Mouse (Mus musculus): Measurements from ENCODE around the gene H2-DMa. TPM values are rescaled to one million over a fixed set of nuclear protein-coding genes. Genes with fewer than 3 reads are reported as not detected.

H2-DMa gene
- polyA plus RNA-seq, 1 experiment from 2014 or later: 14.4 TPM

- Histone ChIP-seq H3K9ac (no peak overlapping the region), H3K9me3 (no peaks in the 10 kb centered on the region), H3K27ac (no peak overlapping the region), H3K4me3 (no peak overlapping the region), H3K36me3 (no peaks in the 10 kb centered on the region), H3K4me2 (no peak overlapping the region), H3K27me3 (0 out of 2 replicates have a peak, but pooled peaks cover 5% of the 10 kb centered on the region), H3K4me1 (replicated peaks) (no peaks in the 10 kb centered on the region)
- no peak for ATAC-seq (ENCODE audit: low FRiP score)
- WGBS: 67% methylated on average over 4 of the region's 4 CpGs
Measured at GRCm38 (mm10) chr17:34177179-34177578, 57.8 kb downstream of the H2-DMa start.

- ATAC-seq (ENCODE audit: low FRiP score): no peak
- Histone ChIP-seq H3K9ac (no peak overlapping the region), H3K4me3 (no peak overlapping the region)
Measured at GRCm38 (mm10) chr17:34179019-34179418, 59.7 kb downstream of the H2-DMa start.

DNA sequence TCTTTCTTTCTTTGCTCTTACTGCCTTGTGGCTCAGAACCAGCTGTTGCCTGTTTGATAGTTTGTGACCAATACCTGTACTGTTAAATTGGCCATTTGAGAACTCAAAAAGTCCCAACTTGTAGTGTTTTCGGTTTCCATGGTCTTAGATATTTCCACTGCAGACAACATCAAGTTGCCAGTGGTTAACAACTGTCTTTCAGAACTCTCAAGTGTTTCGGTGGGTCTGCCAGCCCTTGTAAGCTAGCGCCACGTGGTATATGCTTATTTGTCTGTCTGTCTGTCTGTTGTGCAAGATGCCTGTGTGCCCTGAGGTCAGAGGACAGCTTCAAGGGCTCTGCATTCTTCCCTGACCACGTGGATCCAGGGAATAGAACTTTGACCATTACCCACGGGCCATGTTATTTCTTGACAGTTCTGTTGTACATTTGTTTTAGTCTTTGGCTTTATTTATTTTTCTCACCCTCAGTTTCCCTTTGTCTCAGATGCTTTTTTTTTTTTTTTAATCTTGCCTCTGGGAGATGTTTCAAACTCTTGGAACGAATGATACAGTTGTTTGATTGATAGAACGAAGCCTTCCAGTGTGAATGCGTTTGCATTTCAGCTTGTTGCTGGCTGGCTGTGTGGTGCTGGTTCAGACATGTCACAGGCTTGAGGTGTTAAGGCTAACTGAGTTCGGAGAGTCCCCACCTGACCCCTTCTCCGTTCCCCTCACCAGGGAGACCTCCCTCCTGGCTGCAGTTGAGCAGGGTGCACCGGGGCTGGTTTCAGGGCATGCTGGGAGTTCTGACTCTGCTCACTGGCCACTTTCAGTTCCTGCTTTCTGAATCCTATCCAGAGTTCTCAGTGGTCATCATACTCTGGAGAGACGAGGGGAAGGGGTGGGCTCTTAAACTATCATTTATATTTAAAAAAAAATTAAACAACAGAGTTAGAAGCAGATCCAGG is 60.8 kb downstream of the H2-DMa start:
- H3K4me3 ChIP-seq: no peak overlapping the region
- no peak for ATAC-seq (ENCODE audit: low FRiP score)
- no peaks in the 10 kb centered on the region for H3K36me3 ChIP-seq
- no peaks in the 10 kb centered on the region for H3K9me3 ChIP-seq
- H3K9ac ChIP-seq: no peak overlapping the region
- H3K4me2 ChIP-seq: no peak overlapping the region
- no peak overlapping the region for H3K27ac ChIP-seq
- H3K27me3 ChIP-seq: peaks cover 28% of the 10 kb centered on the region
- WGBS: 76% methylated on average over 13 of the region's 13 CpGs
- H3K4me1 ChIP-seq (replicated peaks): no peaks in the 10 kb centered on the region

More at GRCm38 (mm10) chr17:34179019-34179418, 59.7 kb downstream of the H2-DMa start:
- Histone ChIP-seq H3K4me1 (replicated peaks) (no peaks in the 10 kb centered on the region), H3K4me2 (no peak overlapping the region), H3K36me3 (no peaks in the 10 kb centered on the region), H3K9me3 (no peaks in the 10 kb centered on the region), H3K27ac (no peak overlapping the region), H3K27me3 (peaks cover 18% of the 10 kb centered on the region)
- 80% methylated on average over 6 of the region's 6 CpGs for WGBS

DNA sequence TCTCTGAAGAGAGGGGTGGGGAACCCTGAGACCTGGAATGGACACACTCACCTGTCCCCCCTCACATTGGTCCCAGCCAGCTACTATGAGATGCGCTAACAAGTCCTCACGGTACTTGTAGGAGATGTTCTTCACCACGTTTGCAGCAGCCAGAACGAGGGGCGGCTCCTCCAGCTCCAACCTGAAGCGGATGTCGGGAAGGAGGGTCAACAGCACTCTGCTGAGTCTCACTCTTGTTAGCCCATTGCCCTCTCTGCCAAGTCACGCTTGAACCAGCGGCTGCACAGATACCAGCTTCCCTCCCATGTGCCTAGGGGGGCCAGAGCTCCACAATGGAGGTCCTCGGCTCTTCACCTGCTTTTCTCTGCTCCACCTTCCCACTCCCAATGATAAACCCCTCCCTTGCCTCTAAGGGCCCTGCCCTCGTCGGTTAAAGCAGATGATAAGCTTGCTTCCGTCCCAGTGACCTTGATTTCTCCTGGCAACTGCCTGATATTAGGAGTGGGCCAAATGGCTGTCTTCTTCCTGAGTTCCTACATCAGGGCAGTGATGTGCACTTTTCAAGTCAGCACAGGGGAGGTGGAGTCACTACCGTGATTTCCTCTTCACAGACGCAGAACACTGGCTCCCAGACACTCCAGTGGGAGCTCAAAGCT is 64.4 kb downstream of the H2-DMa start:
- H3K4me2 ChIP-seq: no peak overlapping the region
- no peak for ATAC-seq (ENCODE audit: low FRiP score)
- H3K27ac ChIP-seq: no peak overlapping the region
- H3K9me3 ChIP-seq: no peaks in the 10 kb centered on the region
- H3K36me3 ChIP-seq: no peaks in the 10 kb centered on the region
- no peak overlapping the region for H3K4me3 ChIP-seq
- peaks cover 20% of the 10 kb centered on the region for H3K4me1 ChIP-seq (replicated peaks)
- 80% methylated on average over 15 of the region's 15 CpGs for WGBS
- peaks cover 59% of the 10 kb centered on the region for H3K27me3 ChIP-seq
- no peak overlapping the region for H3K9ac ChIP-seq

DNA sequence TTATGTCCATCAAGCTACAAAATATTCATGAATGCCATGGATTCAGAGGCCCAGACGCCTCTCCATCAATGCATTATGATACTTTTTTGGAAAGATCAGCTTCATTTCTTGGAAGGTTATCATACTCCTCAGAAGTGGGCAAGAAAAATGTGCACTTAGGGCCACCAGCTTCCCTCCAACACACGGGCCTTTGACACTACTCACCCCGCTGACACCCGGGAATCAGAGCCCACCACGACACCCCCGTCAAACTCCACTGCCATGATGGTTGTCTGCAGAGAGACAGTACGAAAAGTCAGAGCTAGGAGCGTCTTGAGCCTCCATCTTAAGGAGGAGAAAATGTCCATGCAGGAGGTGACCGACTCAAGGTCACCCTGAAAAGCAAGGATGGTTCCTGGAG is 66.2 kb downstream of the H2-DMa start:
- Histone ChIP-seq H3K27me3 (peaks cover 76% of the 10 kb centered on the region), H3K4me3 (no peak overlapping the region), H3K27ac (no peak overlapping the region), H3K4me2 (no peak overlapping the region), H3K9ac (no peak overlapping the region), H3K9me3 (no peaks in the 10 kb centered on the region), H3K4me1 (replicated peaks) (peaks cover 20% of the 10 kb centered on the region), H3K36me3 (no peaks in the 10 kb centered on the region)
- ATAC-seq (ENCODE audit: low FRiP score): no peak
- WGBS: 88% methylated on average over 9 of the region's 9 CpGs

DNA sequence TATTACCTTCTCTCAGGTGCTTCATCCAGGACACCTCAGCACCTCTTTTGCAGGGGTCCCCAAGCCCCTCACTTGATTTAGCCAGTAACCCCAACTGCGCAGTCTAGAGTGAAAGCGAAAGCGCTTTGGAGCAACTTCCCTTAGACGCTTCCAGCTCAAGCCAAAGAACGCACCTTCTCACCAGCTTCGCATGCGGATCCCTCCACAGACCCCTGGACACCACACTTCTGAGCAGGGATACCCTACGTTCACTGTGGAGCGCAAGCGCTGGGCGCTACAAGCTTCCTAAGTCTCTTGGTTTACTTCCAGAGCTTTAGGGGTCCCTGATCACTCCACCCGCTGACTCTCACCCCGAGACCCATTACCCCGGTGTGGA is 67.5 kb downstream of the H2-DMa start:
- ATAC-seq (ENCODE audit: low FRiP score): peak; percentile 33
- no peak overlapping the region for H3K27ac ChIP-seq
- WGBS: 3% methylated on average over 14 of the region's 14 CpGs
- H3K27me3 ChIP-seq: peaks cover 89% of the 10 kb centered on the region
- peaks cover 20% of the 10 kb centered on the region for H3K4me1 ChIP-seq (replicated peaks)
- H3K4me3 ChIP-seq: peak overlapping the region; percentile 42
- no peaks in the 10 kb centered on the region for H3K9me3 ChIP-seq
- H3K36me3 ChIP-seq: no peaks in the 10 kb centered on the region
- peak overlapping the region; percentile 70 for H3K9ac ChIP-seq
- H3K4me2 ChIP-seq: peak overlapping the region; percentile 70

DNA sequence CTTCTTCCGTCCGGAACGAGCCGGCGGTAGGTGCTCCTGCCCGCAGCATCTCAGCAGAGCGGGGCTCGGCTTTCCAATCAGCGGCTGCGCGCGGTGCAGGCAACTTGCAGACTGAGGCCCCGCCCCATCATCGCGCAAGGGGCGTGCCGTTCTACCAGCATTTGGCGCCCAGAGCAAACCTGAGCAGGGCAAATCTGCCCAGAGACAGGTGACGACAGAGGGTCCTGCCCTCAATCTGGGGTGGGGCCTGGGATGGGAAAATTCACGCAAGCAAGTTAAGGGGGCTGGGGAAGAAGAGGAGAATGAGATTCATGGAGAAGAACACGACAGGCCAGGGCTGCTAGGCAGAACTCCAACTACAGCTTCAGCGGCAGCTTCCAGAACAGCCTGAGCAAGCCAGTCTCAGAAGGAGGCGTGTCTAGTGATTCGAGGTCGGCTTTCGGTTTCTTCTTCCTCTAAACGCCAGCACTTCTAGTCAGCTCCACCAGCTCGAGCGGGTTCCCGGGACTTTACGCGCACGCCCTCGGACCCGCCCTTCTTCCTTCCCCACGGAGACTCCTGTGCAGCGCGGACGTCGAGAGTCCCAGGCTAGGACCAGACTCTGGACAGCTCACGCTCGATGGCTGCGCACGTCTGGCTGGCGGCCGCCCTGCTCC is 68.0 kb downstream of the H2-DMa start, which contains the start of the genes Tap1 and Psmb9:
Tap1 (plus strand) TSS at position 293 of the 656 bp plus-strand sequence.
Psmb9 (minus strand) TSS at position 504 of the 656 bp plus-strand sequence.
- Histone ChIP-seq H3K27ac (no peak within 1 kb of the TSS), H3K4me3 (peak within 1 kb of the TSS; percentile 42), H3K9me3 (no peaks in the 10 kb centered on the region), H3K9ac (peak within 1 kb of the TSS; percentile 70), H3K4me1 (replicated peaks) (peaks cover 20% of the 10 kb centered on the region), H3K4me2 (peak within 1 kb of the TSS; percentile 70), H3K36me3 (no peaks in the 10 kb centered on the region), H3K27me3 (peaks cover 93% of the 10 kb centered on the region)
- ATAC-seq (ENCODE audit: low FRiP score): peak; percentile 93
- under 1% methylated on average over 46 of the region's 46 CpGs for WGBS

GRCm38 (mm10) chr17:34188010-34188409 is 68.7 kb downstream of the H2-DMa start:
- no peaks in the 10 kb centered on the region for H3K9me3 ChIP-seq
- no peak overlapping the region for H3K27ac ChIP-seq
- no peak for ATAC-seq (ENCODE audit: low FRiP score)
- H3K27me3 ChIP-seq: peaks cover 97% of the 10 kb centered on the region
- H3K9ac ChIP-seq: peak overlapping the region; percentile 70
- no peaks in the 10 kb centered on the region for H3K36me3 ChIP-seq
- 2% methylated on average over 20 of the region's 20 CpGs for WGBS
- peak overlapping the region; percentile 42 for H3K4me3 ChIP-seq
- H3K4me2 ChIP-seq: peak overlapping the region; percentile 70
- peaks cover 20% of the 10 kb centered on the region for H3K4me1 ChIP-seq (replicated peaks)

Other genes with a start within 250 kb of the H2-DMa start
- not detected in 2 replicates for gene Gm7029, start 245.7 kb upstream of the H2-DMa start, polyA plus RNA-seq (2015; fragmentation: Nextera tagmentation; extraction: Ambion mirVana)
- gene Kifc1, start 228.9 kb upstream of the H2-DMa start, polyA plus RNA-seq (2015; fragmentation: Nextera tagmentation; extraction: Ambion mirVana): 1.8 and 2.1 TPM in 2 replicates
- 0.41 and 0.49 TPM in 2 replicates for gene Platr17, start 214.4 kb upstream of the H2-DMa start, polyA plus RNA-seq (2015; fragmentation: Nextera tagmentation; extraction: Ambion mirVana)
- gene Daxx, start 210.1 kb upstream of the H2-DMa start, polyA plus RNA-seq (2015; fragmentation: Nextera tagmentation; extraction: Ambion mirVana): 48.1 and 54.6 TPM in 2 replicates
- gene Tapbp, start 203.6 kb upstream of the H2-DMa start, polyA plus RNA-seq (2015; fragmentation: Nextera tagmentation; extraction: Ambion mirVana): 26.8 and 29.2 TPM in 2 replicates
- gene Zbtb22, start 203.6 kb upstream of the H2-DMa start, polyA plus RNA-seq (2015; fragmentation: Nextera tagmentation; extraction: Ambion mirVana): 16.8 and 18.7 TPM in 2 replicates
- 56.7 and 56.9 TPM in 2 replicates for gene Rgl2, start 190.0 kb upstream of the H2-DMa start, polyA plus RNA-seq (2015; fragmentation: Nextera tagmentation; extraction: Ambion mirVana)
- 186 and 199 TPM in 2 replicates for gene Pfdn6, start 179.2 kb upstream of the H2-DMa start, polyA plus RNA-seq (2015; fragmentation: Nextera tagmentation; extraction: Ambion mirVana)
- 24.3 and 25.2 TPM in 2 replicates for gene Wdr46, start 178.9 kb upstream of the H2-DMa start, polyA plus RNA-seq (2015; fragmentation: Nextera tagmentation; extraction: Ambion mirVana)
- gene B3galt4, start 168.1 kb upstream of the H2-DMa start, polyA plus RNA-seq (2015; fragmentation: Nextera tagmentation; extraction: Ambion mirVana): 12.2 TPM in 2 replicates
- 69.6 and 69.9 TPM in 2 replicates for gene Vps52, start 163.7 kb upstream of the H2-DMa start, polyA plus RNA-seq (2015; fragmentation: Nextera tagmentation; extraction: Ambion mirVana)
- 928 and 950 TPM in 2 replicates for gene Rps18, start 163.5 kb upstream of the H2-DMa start, polyA plus RNA-seq (2015; fragmentation: Nextera tagmentation; extraction: Ambion mirVana)
- 12.2 and 13.0 TPM in 2 replicates for gene H2-K1, start 119.2 kb upstream of the H2-DMa start, polyA plus RNA-seq (2015; fragmentation: Nextera tagmentation; extraction: Ambion mirVana)
- 19.2 and 21.5 TPM in 2 replicates for gene Ring1, start 94.9 kb upstream of the H2-DMa start, polyA plus RNA-seq (2015; fragmentation: Nextera tagmentation; extraction: Ambion mirVana)
- gene H2-Ke6, start 91.5 kb upstream of the H2-DMa start, polyA plus RNA-seq (2015; fragmentation: Nextera tagmentation; extraction: Ambion mirVana): 62.9 and 65.0 TPM in 2 replicates
- gene Slc39a7, start 87.9 kb upstream of the H2-DMa start, polyA plus RNA-seq (2015; fragmentation: Nextera tagmentation; extraction: Ambion mirVana): 164 and 172 TPM in 2 replicates
- 56.8 and 59.2 TPM in 2 replicates for gene Rxrb, start 87.7 kb upstream of the H2-DMa start, polyA plus RNA-seq (2015; fragmentation: Nextera tagmentation; extraction: Ambion mirVana)
- 3.2 and 3.8 TPM in 2 replicates for gene Col11a2, start 80.1 kb upstream of the H2-DMa start, polyA plus RNA-seq (2015; fragmentation: Nextera tagmentation; extraction: Ambion mirVana)
- gene H2-Oa, start 27.2 kb upstream of the H2-DMa start, polyA plus RNA-seq (2015; fragmentation: Nextera tagmentation; extraction: Ambion mirVana): 0.18 TPM in 1 of 2 replicates, not detected in the other
- gene Brd2, start 3.1 kb downstream of the H2-DMa start, polyA plus RNA-seq (2015; fragmentation: Nextera tagmentation; extraction: Ambion mirVana): 127 and 129 TPM in 2 replicates
- gene H2-DMb2, start 23.8 kb downstream of the H2-DMa start, polyA plus RNA-seq (2015; fragmentation: Nextera tagmentation; extraction: Ambion mirVana): 0.27 TPM in 2 replicates
- gene H2-DMb1, start 33.5 kb downstream of the H2-DMa start, polyA plus RNA-seq (2015; fragmentation: Nextera tagmentation; extraction: Ambion mirVana): 0.60 and 0.84 TPM in 2 replicates
- gene Tap1, start 68.0 kb downstream of the H2-DMa start, polyA plus RNA-seq (2015; fragmentation: Nextera tagmentation; extraction: Ambion mirVana): 1.1 and 1.3 TPM in 2 replicates
- gene Psmb9, start 68.2 kb downstream of the H2-DMa start, polyA plus RNA-seq (2015; fragmentation: Nextera tagmentation; extraction: Ambion mirVana): 0.89 and 1.5 TPM in 2 replicates
- 2.7 and 3.7 TPM in 2 replicates for gene Psmb8, start 78.2 kb downstream of the H2-DMa start, polyA plus RNA-seq (2015; fragmentation: Nextera tagmentation; extraction: Ambion mirVana)
- 2.1 and 2.2 TPM in 2 replicates for gene Tap2, start 84.0 kb downstream of the H2-DMa start, polyA plus RNA-seq (2015; fragmentation: Nextera tagmentation; extraction: Ambion mirVana)
- gene H2-Ob, start 119.4 kb downstream of the H2-DMa start, polyA plus RNA-seq (2015; fragmentation: Nextera tagmentation; extraction: Ambion mirVana): 0.06 TPM in 1 of 2 replicates, not detected in the other
- 1.2 and 1.9 TPM in 2 replicates for gene H2-Ab1, start 138.1 kb downstream of the H2-DMa start, polyA plus RNA-seq (2015; fragmentation: Nextera tagmentation; extraction: Ambion mirVana)
- gene H2-Aa, start 168.3 kb downstream of the H2-DMa start, polyA plus RNA-seq (2015; fragmentation: Nextera tagmentation; extraction: Ambion mirVana): 0.30 and 0.35 TPM in 2 replicates
- gene H2-Eb1, start 186.3 kb downstream of the H2-DMa start, polyA plus RNA-seq (2015; fragmentation: Nextera tagmentation; extraction: Ambion mirVana): 1.5 and 3.4 TPM in 2 replicates
- gene H2-Eb2, start 206.1 kb downstream of the H2-DMa start, polyA plus RNA-seq (2015; fragmentation: Nextera tagmentation; extraction: Ambion mirVana): 0.08 and 0.13 TPM in 2 replicates
- gene Btnl2, start 235.3 kb downstream of the H2-DMa start, polyA plus RNA-seq (2015; fragmentation: Nextera tagmentation; extraction: Ambion mirVana): not detected in 2 replicates

All from hindbrain, embryonic 13.5 days (tissue).